Mouse (Mus musculus) CH12.LX (cell line): ENCODE data around the gene 2310061I04Rik. TPM values are rescaled to one million over a fixed set of nuclear protein-coding genes. Genes with fewer than 3 reads are reported as not detected.
A peak's percentile ranks its signal among the peaks of the same experiment; 100 is the strongest.

ENCODE experiments used
- DNase-seq: peaks from one replicate; pipeline ENCODE4 v3.0.0-alpha.2; 2013; ENCODE audit errors: extremely low read depth
- H3K27ac ChIP-seq: 2 replicates; pipeline ENCODE4 v1.5.1; 2012; ENCODE audit warnings: low read depth, mild to moderate bottlenecking, control low read depth, moderate library complexity; ENCODE audit not compliant: insufficient read depth
- H3K27me3 ChIP-seq: replicated peaks from 2 replicates; pipeline ENCODE3; 2012; ENCODE audit warnings: inconsistent platforms
- H3K36me3 ChIP-seq, 2 experiments: replicated peaks in 1 of 2; 2 replicates each; pipeline versions ENCODE3 to v1.6.1; 2012; ENCODE audit warnings: inconsistent platforms in 1 of 2, low read length in 1 of 2, mild to moderate bottlenecking in 1 of 2, mixed read lengths in 1 of 2, moderate library complexity in 1 of 2; ENCODE audit not compliant: control insufficient read depth in 1 of 2, insufficient read depth in 1 of 2
- H3K4me1 ChIP-seq, 2 experiments: 2 replicates each; pipeline ENCODE4 v1.6.1; 2012; ENCODE audit warnings: inconsistent platforms in 1 of 2, moderate library complexity in 1 of 2; ENCODE audit not compliant: insufficient read depth in 2 of 2, control insufficient read depth in 1 of 2
- H3K4me2 ChIP-seq: 2 replicates; pipeline ENCODE4 v1.6.1; 2012; ENCODE audit warnings: low read depth, mild to moderate bottlenecking, control low read depth; ENCODE audit not compliant: poor library complexity, insufficient read depth, severe bottlenecking
- H3K4me3 ChIP-seq, 3 experiments: fragments of 150-350 bp in 1 of 3; sonication (generic) in 1 of 3; replicated peaks in 1 of 3; 2 replicates each; pipeline versions ENCODE3 to v1.5.1; 2011 to 2012; ENCODE audit warnings: low read depth in 2 of 3, low read length in 2 of 3, mild to moderate bottlenecking in 2 of 3, moderate library complexity in 2 of 3, control low read depth in 1 of 3, improper control_type of control experiment in 1 of 3, inconsistent platforms in 1 of 3, mixed read lengths in 1 of 3; ENCODE audit not compliant: poor library complexity in 1 of 3
- H3K79me2 ChIP-seq: replicated peaks from 2 replicates; pipeline ENCODE4 v1.6.1; 2012; ENCODE audit warnings: mild to moderate bottlenecking, moderate library complexity; ENCODE audit not compliant: control insufficient read depth, poor library complexity, insufficient read depth, severe bottlenecking; ENCODE audit errors: extremely low read depth
- H3K9ac ChIP-seq: 2 replicates; pipeline ENCODE4 v1.6.1; 2012; ENCODE audit warnings: low read depth, mild to moderate bottlenecking, control low read depth, moderate library complexity; ENCODE audit not compliant: insufficient read depth
- H3K9me3 ChIP-seq: replicated peaks from 2 replicates; pipeline ENCODE3; 2012; ENCODE audit warnings: low read length, inconsistent platforms, mixed read lengths
- BHLHE40 ChIP-seq: IDR thresholded peaks from 2 replicates; pipeline ENCODE4 v1.6.1; 2011; ENCODE audit warnings: mild to moderate bottlenecking, low read depth, low read length, improper control_type of control experiment
- CHD2 ChIP-seq: IDR thresholded peaks from 2 replicates; pipeline ENCODE4 v1.6.1; 2011; ENCODE audit warnings: low read length, improper control_type of control experiment
- E2F4 ChIP-seq: IDR thresholded peaks from 2 replicates; pipeline ENCODE4 v1.6.1; 2011; ENCODE audit warnings: low read depth, low read length, improper control_type of control experiment; ENCODE audit not compliant: insufficient replicate concordance
- GABPA ChIP-seq: IDR thresholded peaks from 2 replicates; pipeline ENCODE4 v1.6.1; 2012; ENCODE audit warnings: low read depth, low read length, improper control_type of control experiment, inconsistent platforms; ENCODE audit not compliant: insufficient replicate concordance
- HCFC1 ChIP-seq: IDR thresholded peaks from 2 replicates; pipeline ENCODE4 v1.6.1; 2012; ENCODE audit warnings: low read depth, mild to moderate bottlenecking, inconsistent platforms, low read length, improper control_type of control experiment
- JUN ChIP-seq: IDR thresholded peaks from 2 replicates; pipeline ENCODE4 v1.6.1; 2011; ENCODE audit warnings: low read depth, mild to moderate bottlenecking, low read length, improper control_type of control experiment, moderate library complexity; ENCODE audit not compliant: insufficient read depth
- JUND ChIP-seq: conservative IDR thresholded peaks from 2 replicates; pipeline ENCODE4 v1.6.1; 2011; ENCODE audit warnings: low read depth, low read length, improper control_type of control experiment
- KAT2A ChIP-seq: IDR thresholded peaks from 2 replicates; pipeline ENCODE4 v1.6.1; 2012; ENCODE audit warnings: low read length, improper control_type of control experiment, inconsistent platforms; ENCODE audit not compliant: insufficient replicate concordance
- MAX ChIP-seq: IDR thresholded peaks from 2 replicates; pipeline ENCODE4 v1.6.1; 2011; ENCODE audit warnings: low read length, improper control_type of control experiment
- MXI1 ChIP-seq: IDR thresholded peaks from 2 replicates; pipeline ENCODE4 v1.6.1; 2011; ENCODE audit warnings: mild to moderate bottlenecking, low read depth, low read length, improper control_type of control experiment
- MYC ChIP-seq: IDR thresholded peaks from 2 replicates; pipeline ENCODE4 v1.6.1; 2011; ENCODE audit warnings: low read depth, mild to moderate bottlenecking, improper control_type of control experiment, low read length
- NRF1 ChIP-seq: IDR thresholded peaks from 2 replicates; pipeline ENCODE4 v1.6.1; 2014; ENCODE audit warnings: low read depth, mild to moderate bottlenecking, inconsistent platforms, low read length, improper control_type of control experiment, moderate library complexity
- PAX5 ChIP-seq: IDR thresholded peaks from 2 replicates; pipeline ENCODE4 v1.6.1; 2012; ENCODE audit warnings: low read length, inconsistent platforms, mixed read lengths
- POLR2A ChIP-seq: IDR thresholded peaks from 2 replicates; pipeline ENCODE4 v1.6.1; 2011; ENCODE audit warnings: low read depth, mild to moderate bottlenecking, improper control_type of control experiment, low read length
- RAD21 ChIP-seq: IDR thresholded peaks from 2 replicates; pipeline ENCODE4 v1.6.1; 2011; ENCODE audit warnings: low read depth, mild to moderate bottlenecking, low read length, improper control_type of control experiment, moderate library complexity
- SIN3A ChIP-seq: IDR thresholded peaks from 2 replicates; pipeline ENCODE4 v1.6.1; 2012; ENCODE audit warnings: low read length, improper control_type of control experiment, inconsistent platforms
- TCF12 ChIP-seq: IDR thresholded peaks from 2 replicates; pipeline ENCODE4 v1.6.1; 2014; ENCODE audit warnings: low read depth, mild to moderate bottlenecking, inconsistent platforms, low read length, improper control_type of control experiment
- UBTF ChIP-seq: IDR thresholded peaks from 2 replicates; pipeline ENCODE4 v1.6.1; 2012; ENCODE audit warnings: low read depth, mild to moderate bottlenecking, inconsistent platforms, low read length, improper control_type of control experiment, moderate library complexity
- ZMIZ1 ChIP-seq: IDR thresholded peaks from 2 replicates; pipeline ENCODE4 v1.6.1; 2012; ENCODE audit warnings: low read depth, mild to moderate bottlenecking, inconsistent platforms, low read length, improper control_type of control experiment
- dilution Hi-C: fragments of 300-500 bp; cut with MboI; formaldehyde crosslinking; loops from 2 replicates; pipeline ENCODE4 v1.14.3; 2020; ENCODE audit warnings: low sequenced_read_pairs; ENCODE audit not compliant: extremely low pct_unique_long_range_greater_than_20kb, extremely low pct_ligation_motif_present
- in situ Hi-C: fragments of 300-500 bp; cut with MboI; formaldehyde crosslinking; loops from 3 replicates; pipeline ENCODE4 v1.14.3; 2019; ENCODE audit warnings: low sequenced_read_pairs, low pct_ligation_motif_present, low pct_unique_long_range_greater_than_20kb, mixed read lengths
- polyA plus RNA-seq: library from polyadenylated mRNA; unstranded; fragments of >175 nt; gene quantifications from 2 replicates; pipeline ENCODE4 v1.2.1, GENCODE M21; 2012; ENCODE audit warnings: low read depth; ENCODE audit not compliant: insufficient read length
- total RNA-seq, 2 experiments: library from RNA; depleted of rRNA; stranded (reverse); fragments of 300-350 nt in 1 of 2; fragments of >200 nt in 1 of 2; gene quantifications; 2 replicates each; pipeline ENCODE4 v1.2.3; 2012 to 2014

The 2310061I04Rik gene
- total and polyA plus RNA-seq, 3 experiments = 5.7 to 46.4 (median 8.7) TPM

- TF ChIP-seq JUN = no peak
- no peak; the same call in 1 of the 2 replicates for TF ChIP-seq HCFC1
- TF ChIP-seq E2F4 = no peak
- TF ChIP-seq MAX = peak; percentile 61
- TF ChIP-seq KAT2A = no peak
- no peak for TF ChIP-seq UBTF
- TF ChIP-seq BHLHE40 = peak; percentile 85
- 0 out of 2 replicates have a peak, but pooled peaks have one; percentile 36 for TF ChIP-seq POLR2A
- no peak for TF ChIP-seq JUND
- TF ChIP-seq PAX5 = no peak
- TF ChIP-seq CHD2 = no peak; the same call in 1 of the 2 replicates
- no peak; the same call in 1 of the 2 replicates for TF ChIP-seq ZMIZ1
- peak; percentile 50; the same call in 1 of the 2 replicates for TF ChIP-seq TCF12
- TF ChIP-seq MXI1 = peak; percentile 74; the same call in 1 of the 2 replicates
- TF ChIP-seq MYC = 0 out of 2 replicates have a peak, but pooled peaks have one; percentile 35
- no peak for TF ChIP-seq RAD21
- no peak for TF ChIP-seq GABPA
- TF ChIP-seq, all 38 proteins: peak for 11
Observed at GRCm38 (mm10) chr17:35865481-35866280, 31.6 kb downstream of the 2310061I04Rik start, which contains the start of gene Ppp1r18 (continued).

GRCm38 (mm10) chr17:35864832-35865353 is 32.3 kb downstream of the 2310061I04Rik start:
- Histone ChIP-seq H3K27ac (no peak overlapping the region), H3K79me2 (peaks cover 24% of the 10 kb centered on the region), H3K27me3 (no peaks in the 10 kb centered on the region), H3K36me3 (peaks cover 0 to 1% of the 10 kb centered on the region in 2 experiments), H3K4me3 (peak overlapping the region in 1 of 3 experiments; percentile 63), H3K9ac (no peak overlapping the region; the same call in 1 of the 2 replicates), H3K4me1 (peaks cover 0 to 21% of the 10 kb centered on the region in 2 experiments; a peak in 2 of 4 replicates), H3K4me2 (peak overlapping the region; percentile 91), H3K9me3 (no peaks in the 10 kb centered on the region)
- in situ Hi-C loops = loop anchor here (10.0 kb wide), 1 partner anchor 130 kb away; no protein-coding TSS in a partner anchor
- dilution Hi-C loops = no loop called here
- no peak for TF ChIP-seq KAT2A
- no peak for TF ChIP-seq TCF12
- TF ChIP-seq RAD21 = no peak
- TF ChIP-seq BHLHE40 = no peak
- no peak for TF ChIP-seq JUND
- TF ChIP-seq SIN3A = no peak
- TF ChIP-seq NRF1 = no peak
- DNase-seq = no peak
